Mouse (Mus musculus) lung, embryonic 14.5 days (tissue): ENCODE data around the gene Acta1. TPM values are rescaled to one million over a fixed set of nuclear protein-coding genes. Genes with fewer than 3 reads are reported as not detected.

Experiments used
- ATAC-seq: fragments of 200-750 bp; cut with Nextera tagmentation; 2 replicates; pipeline ENCODE4 v1.8.0; 2017; ENCODE audit warnings: mild to moderate bottlenecking, moderate TSS enrichment, moderate library complexity; ENCODE audit not compliant: insufficient read depth
- DNase-seq: peaks from one replicate; pipeline ENCODE4 v3.0.0-alpha.2; 2015
- H3K27ac ChIP-seq: fragments of 300-500 bp; sonication (generic); 2 replicates; pipeline ENCODE4 v1.5.1; 2014; ENCODE audit warnings: low read depth, mild to moderate bottlenecking, moderate library complexity
- H3K27me3 ChIP-seq: fragments of 300-500 bp; sonication (generic); 2 replicates; pipeline ENCODE4 v1.6.1; 2014; ENCODE audit warnings: low read length, control low read depth; ENCODE audit not compliant: insufficient read depth
- H3K36me3 ChIP-seq: fragments of 300-500 bp; sonication (generic); 2 replicates; pipeline ENCODE4 v1.6.1; 2014; ENCODE audit warnings: control low read depth; ENCODE audit not compliant: insufficient read depth
- H3K4me1 ChIP-seq: fragments of 300-500 bp; sonication (generic); 2 replicates; pipeline ENCODE4 v1.6.1; 2014; ENCODE audit warnings: antibody characterized with exemption, control low read depth; ENCODE audit not compliant: insufficient read depth
- H3K4me2 ChIP-seq: fragments of 300-500 bp; sonication (generic); 2 replicates; pipeline ENCODE4 v1.6.1; 2014; ENCODE audit warnings: mild to moderate bottlenecking
- H3K4me3 ChIP-seq: fragments of 300-500 bp; sonication (generic); 2 replicates; pipeline ENCODE4 v1.5.1; 2014; ENCODE audit warnings: low read depth, low read length
- H3K9ac ChIP-seq: fragments of 300-500 bp; sonication (generic); 2 replicates; pipeline ENCODE4 v1.6.1; 2014
- H3K9me3 ChIP-seq: fragments of 300-500 bp; sonication (generic); 2 replicates; pipeline ENCODE4 v1.6.1; 2016; ENCODE audit warnings: low read depth, low read length, control low read depth
- CTCF ChIP-seq: IDR thresholded peaks from 2 replicates; pipeline ENCODE4 v1.5.1; 2016; ENCODE audit warnings: antibody characterized with exemption, low read depth
- WGBS: fragments of 180-500 bp; shearing (Covaris S2); extraction: QIAGEN DNeasy Blood & Tissue Kit; methylation state at CpG from one replicate; pipeline ENCODE4 v1.1.7; 2014; 5-methylcytosine and 5-hydroxymethylcytosine counted together
- polyA plus RNA-seq: library from polyadenylated mRNA; unstranded; fragments of >200 nt; fragmentation: Nextera tagmentation; extraction: Ambion mirVana; gene quantifications from 2 replicates; pipeline ENCODE4 v1.2.1, GENCODE M21; 2014

Acta1 gene
- 0.99 and 2.5 TPM in 2 replicates for polyA plus RNA-seq

DNA sequence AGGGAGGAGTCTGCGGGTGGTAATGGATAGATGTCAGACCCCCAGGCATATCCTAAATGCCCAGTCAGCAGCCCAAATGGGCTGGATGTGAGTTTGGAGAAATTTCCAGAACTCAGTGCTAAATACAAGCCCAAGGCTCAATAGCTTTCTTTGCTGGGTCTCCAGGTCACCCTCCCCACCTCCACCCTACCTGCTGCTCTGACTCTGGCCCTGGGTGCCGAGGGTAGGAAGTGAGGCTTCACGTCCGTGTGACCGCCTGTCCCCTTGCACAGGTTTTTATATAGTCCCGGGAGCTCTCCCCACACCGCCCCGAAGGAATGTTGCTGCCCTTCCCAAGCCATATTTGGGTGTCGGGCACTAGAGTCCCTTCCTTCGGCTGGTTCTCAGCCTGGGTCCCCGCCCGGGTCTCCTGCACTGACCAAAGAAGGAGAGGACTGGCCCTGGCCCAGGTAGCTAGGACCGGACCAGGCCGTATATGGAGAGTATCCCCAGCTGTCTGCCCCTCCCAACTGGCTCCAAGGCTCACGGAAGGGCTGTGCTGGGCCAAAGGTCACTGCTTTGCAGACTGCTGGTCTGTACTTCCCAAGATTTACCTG is at the start of gene Acta1:
TSS of gene Acta1 (minus strand) at position 250 of the 596 bp plus-strand sequence.
- ATAC-seq = no peak
- Histone ChIP-seq H3K36me3 (peaks cover 9% of the 10 kb centered on the region; the same call in 1 of the 2 replicates), H3K4me3 (no peak within 1 kb of the TSS), H3K4me1 (no peaks in the 10 kb centered on the region), H3K27ac (no peak within 1 kb of the TSS), H3K4me2 (no peak within 1 kb of the TSS), H3K9me3 (no peaks in the 10 kb centered on the region), H3K9ac (no peak within 1 kb of the TSS), H3K27me3 (peaks cover 56% of the 10 kb centered on the region)
- DNase-seq = no peak
- TF ChIP-seq CTCF = no peak
- WGBS = 21% methylated on average over 15 of the region's 15 CpGs

DNA sequence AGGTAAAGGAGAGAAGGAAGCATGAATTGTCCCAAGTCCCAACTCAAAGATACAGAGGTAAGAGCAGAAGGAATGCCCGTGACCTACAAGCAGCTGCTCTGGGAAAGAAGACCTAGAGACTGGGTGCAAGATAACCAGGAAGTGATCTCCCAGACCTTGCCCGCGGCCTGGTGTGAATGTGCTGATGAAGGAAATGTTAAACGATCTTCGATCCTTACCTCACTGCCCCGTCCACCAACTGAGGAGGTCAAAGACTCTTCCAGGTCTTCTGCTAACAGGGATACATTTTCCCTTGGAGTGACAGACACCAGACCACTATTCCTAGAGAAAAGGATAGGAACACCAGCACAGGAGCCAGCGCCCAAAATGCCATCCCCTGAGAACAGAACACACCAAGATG is 34.5 kb upstream of the Acta1 start:
- Histone ChIP-seq H3K9me3 (no peaks in the 10 kb centered on the region), H3K4me3 (no peak overlapping the region), H3K9ac (no peak overlapping the region), H3K4me1 (no peaks in the 10 kb centered on the region), H3K27ac (no peak overlapping the region), H3K4me2 (no peak overlapping the region), H3K36me3 (peaks cover 88% of the 10 kb centered on the region), H3K27me3 (no peaks in the 10 kb centered on the region)
- no peak for TF ChIP-seq CTCF
- DNase-seq (no peak), ATAC-seq (no peak)
- 87% methylated on average over 7 of the region's 7 CpGs for WGBS

DNA sequence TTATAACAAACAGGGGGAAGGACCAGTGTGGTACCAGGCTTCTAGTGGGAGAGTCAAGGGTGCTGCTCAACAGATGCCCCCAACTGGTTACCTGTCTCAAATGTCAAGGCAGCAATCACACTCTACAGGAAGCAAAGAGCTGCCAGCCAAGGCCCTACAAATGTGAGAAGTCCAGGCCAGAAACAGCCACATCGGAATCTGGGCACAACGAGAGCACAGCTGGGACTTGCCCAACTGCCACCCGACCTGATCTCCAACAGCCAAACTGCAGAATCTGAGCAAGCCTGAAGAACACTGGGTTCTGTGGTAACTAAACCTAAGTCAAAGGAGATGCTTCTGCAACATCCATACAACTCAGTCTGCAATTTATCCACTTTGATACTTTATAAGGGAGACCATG is 31.1 kb upstream of the Acta1 start:
- ATAC-seq (no peak), DNase-seq (no peak)
- no peak overlapping the region for H3K9ac ChIP-seq
- peaks cover 90% of the 10 kb centered on the region for H3K36me3 ChIP-seq
- no peaks in the 10 kb centered on the region for H3K4me1 ChIP-seq
- H3K9me3 ChIP-seq = no peaks in the 10 kb centered on the region
- H3K27me3 ChIP-seq = no peaks in the 10 kb centered on the region
- no peak overlapping the region for H3K27ac ChIP-seq
- 89% methylated on average over 3 of the region's 3 CpGs for WGBS
- H3K4me3 ChIP-seq = no peak overlapping the region
- no peak overlapping the region for H3K4me2 ChIP-seq
- TF ChIP-seq CTCF = no peak

DNA sequence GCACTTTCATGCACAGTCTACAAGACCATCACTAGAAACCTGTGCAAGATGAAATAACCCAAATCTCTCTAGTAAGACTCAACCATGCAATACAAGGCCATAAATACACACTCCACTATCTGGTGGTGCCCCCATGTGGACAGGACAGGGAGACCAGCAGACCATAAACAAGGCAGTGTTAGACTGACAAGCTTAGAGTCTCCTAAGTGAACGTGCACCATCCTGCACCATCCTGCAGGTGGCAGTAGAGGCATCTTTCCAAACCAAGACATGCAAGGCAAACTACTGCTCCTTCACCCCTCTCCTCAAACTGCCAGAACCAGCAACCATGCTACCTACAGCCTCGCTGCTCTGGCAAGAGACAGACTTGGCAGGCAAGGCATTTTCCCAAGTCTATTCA is 30.2 kb upstream of the Acta1 start:
- Histone ChIP-seq H3K27ac (no peak overlapping the region), H3K9ac (no peak overlapping the region), H3K4me3 (no peak overlapping the region), H3K36me3 (peaks cover 91% of the 10 kb centered on the region), H3K9me3 (no peaks in the 10 kb centered on the region), H3K4me1 (no peaks in the 10 kb centered on the region), H3K4me2 (no peak overlapping the region), H3K27me3 (no peaks in the 10 kb centered on the region)
- peak; percentile 95 for TF ChIP-seq CTCF
- ATAC-seq = peak; percentile 65; the same call in 1 of the 2 replicates
- WGBS = 15% methylated on average over 2 of the region's 2 CpGs
- DNase-seq = peak; percentile 90

DNA sequence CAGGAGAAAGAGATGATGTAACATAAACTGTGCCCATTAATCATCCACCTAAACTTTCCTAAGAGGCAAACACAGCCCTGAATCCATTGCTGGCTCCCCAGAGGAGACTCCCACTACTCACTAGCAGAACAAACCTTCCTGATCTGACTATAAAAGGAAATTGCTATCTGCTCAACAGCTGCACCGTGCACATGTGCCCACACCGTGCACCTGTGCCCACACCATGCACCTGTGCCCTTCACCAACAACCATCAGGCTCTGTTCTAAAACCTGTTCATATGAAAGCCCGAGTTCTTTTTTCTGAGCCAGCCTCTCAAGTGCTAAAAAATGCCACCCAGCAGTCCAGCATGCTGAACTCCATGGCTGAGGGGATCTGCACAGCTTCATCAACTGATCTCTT is 20.1 kb upstream of the Acta1 start:
- Histone ChIP-seq H3K4me1 (no peaks in the 10 kb centered on the region), H3K27me3 (no peaks in the 10 kb centered on the region), H3K4me3 (no peak overlapping the region), H3K9me3 (no peaks in the 10 kb centered on the region), H3K36me3 (peaks cover 90% of the 10 kb centered on the region), H3K4me2 (no peak overlapping the region), H3K9ac (no peak overlapping the region), H3K27ac (no peak overlapping the region)
- TF ChIP-seq CTCF = no peak
- DNase-seq = no peak
- 94% methylated on average over 3 of the region's 3 CpGs for WGBS
- ATAC-seq = no peak

DNA sequence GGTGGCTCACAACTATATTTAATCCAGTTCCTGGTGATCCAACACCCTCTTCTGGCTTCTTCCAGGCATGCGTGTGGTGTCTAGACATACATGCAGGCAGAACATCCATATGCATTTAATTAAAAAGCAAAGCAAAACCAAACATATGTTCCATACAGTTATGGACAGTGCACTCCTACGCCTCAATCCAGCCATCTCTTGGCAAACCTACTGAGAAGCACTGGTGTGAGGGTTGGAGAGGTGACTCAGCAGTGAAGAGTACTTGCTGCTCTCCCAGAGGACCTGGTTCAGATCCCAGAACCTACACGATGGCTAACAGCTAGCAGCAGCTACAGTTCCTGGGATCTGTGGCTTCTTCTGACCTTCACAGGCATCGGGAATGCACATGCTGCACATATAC is 17.7 kb upstream of the Acta1 start:
- H3K36me3 ChIP-seq = peaks cover 96% of the 10 kb centered on the region
- H3K9me3 ChIP-seq = no peaks in the 10 kb centered on the region
- no peak overlapping the region for H3K9ac ChIP-seq
- ATAC-seq (no peak), DNase-seq (no peak)
- H3K4me3 ChIP-seq = no peak overlapping the region
- H3K27me3 ChIP-seq = no peaks in the 10 kb centered on the region
- H3K27ac ChIP-seq = no peak overlapping the region
- no peak overlapping the region for H3K4me2 ChIP-seq
- TF ChIP-seq CTCF = no peak
- 89% methylated on average over 4 of the region's 4 CpGs for WGBS
- no peaks in the 10 kb centered on the region for H3K4me1 ChIP-seq

DNA sequence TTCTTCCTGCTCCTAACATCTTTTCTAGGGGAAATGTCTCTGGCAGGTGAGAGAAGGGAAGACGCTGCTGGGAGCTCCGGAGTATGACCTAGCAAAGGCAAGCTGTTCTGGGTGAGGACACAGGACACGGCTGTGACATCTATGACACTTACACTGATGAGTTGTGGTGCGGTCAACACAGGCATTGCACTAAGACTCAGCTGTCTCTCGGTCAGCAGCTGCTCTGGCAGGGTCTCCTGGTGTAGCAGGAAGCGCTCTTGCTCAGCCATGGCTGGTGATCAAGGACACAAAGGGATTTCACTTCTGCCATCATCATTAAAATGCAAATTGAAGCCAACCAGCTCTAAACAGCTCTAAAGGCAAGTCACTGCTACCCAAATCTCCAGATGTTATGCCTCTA is 13.1 kb upstream of the Acta1 start:
- no peak for ATAC-seq
- Histone ChIP-seq H3K4me3 (no peak overlapping the region), H3K9me3 (no peaks in the 10 kb centered on the region), H3K4me1 (no peaks in the 10 kb centered on the region), H3K4me2 (no peak overlapping the region), H3K27me3 (no peaks in the 10 kb centered on the region), H3K9ac (no peak overlapping the region), H3K36me3 (peaks cover 94% of the 10 kb centered on the region), H3K27ac (no peak overlapping the region)
- WGBS = 93% methylated on average over 6 of the region's 6 CpGs
- TF ChIP-seq CTCF = no peak
- DNase-seq = no peak
